Mouse (Mus musculus) forebrain, embryonic 15.5 days (tissue): ENCODE data around the gene Tmem115. TPM values are rescaled to one million over a fixed set of nuclear protein-coding genes. Genes with fewer than 3 reads are reported as not detected.

Source experiments
- ATAC-seq: fragments of 200-750 bp; cut with Nextera tagmentation; replicated peaks from 2 replicates; pipeline ENCODE4 v1.8.0; 2017; ENCODE audit warnings: mild to moderate bottlenecking, moderate TSS enrichment, moderate library complexity
- H3K27ac ChIP-seq: fragments of 300-500 bp; sonication (generic); replicated peaks from 2 replicates; pipeline ENCODE4 v1.5.1; 2015; ENCODE audit warnings: mild to moderate bottlenecking, inconsistent platforms
- H3K27me3 ChIP-seq: fragments of 300-500 bp; sonication (generic); 2 replicates; pipeline ENCODE4 v1.6.1; 2015; ENCODE audit warnings: inconsistent platforms
- H3K36me3 ChIP-seq: fragments of 300-500 bp; sonication (generic); 2 replicates; pipeline ENCODE4 v1.6.1; 2015; ENCODE audit warnings: mild to moderate bottlenecking, inconsistent platforms
- H3K4me1 ChIP-seq: fragments of 300-500 bp; sonication (generic); 2 replicates; pipeline ENCODE4 v1.6.1; 2015; ENCODE audit warnings: inconsistent platforms
- H3K4me2 ChIP-seq: fragments of 300-500 bp; sonication (generic); replicated peaks from 2 replicates; pipeline ENCODE4 v1.6.1; 2015; ENCODE audit warnings: mild to moderate bottlenecking, inconsistent platforms
- H3K4me3 ChIP-seq: fragments of 300-500 bp; sonication (generic); 2 replicates; pipeline ENCODE4 v1.5.1; 2015; ENCODE audit warnings: mild to moderate bottlenecking, inconsistent platforms
- H3K9ac ChIP-seq: fragments of 300-500 bp; sonication (generic); replicated peaks from 2 replicates; pipeline ENCODE4 v1.6.1; 2015; ENCODE audit warnings: mild to moderate bottlenecking, inconsistent platforms
- H3K9me3 ChIP-seq: fragments of 300-500 bp; sonication (generic); 2 replicates; pipeline ENCODE4 v1.6.1; 2016; ENCODE audit warnings: inconsistent platforms
- WGBS: fragments of 180-500 bp; shearing (Covaris S2); methylation state at CpG from one replicate; pipeline ENCODE4 v1.1.7; 2015; ENCODE audit warnings: mixed read lengths; 5-methylcytosine and 5-hydroxymethylcytosine counted together
- polyA plus RNA-seq: library from polyadenylated mRNA; unstranded; fragments of >200 nt; fragmentation: Nextera tagmentation; extraction: Ambion mirVana; gene quantifications from 2 replicates; pipeline ENCODE4 v1.2.1, GENCODE M21; 2015

Tmem115 gene
- polyA plus RNA-seq, 1 experiment from 2014 or later = 45.8 TPM

- H3K4me1 ChIP-seq = peaks cover 51% of the 10 kb centered on the region
These were observed 28.8 kb upstream of the Tmem115 start for GRCm38 (mm10) chr9:107504662-107505537.

GRCm38 (mm10) chr9:107508266-107508665 is 25.5 kb upstream of the Tmem115 start:
- H3K4me3 ChIP-seq = no peak overlapping the region
- H3K4me1 ChIP-seq = peaks cover 65% of the 10 kb centered on the region
- ATAC-seq = peak; percentile 49
- peak overlapping the region; percentile 70 for H3K27ac ChIP-seq
- 34% methylated on average over 10 of the region's 10 CpGs for WGBS
- no peaks in the 10 kb centered on the region for H3K9me3 ChIP-seq
- peak overlapping the region; percentile 18; the same call in 1 of the 2 replicates for H3K4me2 ChIP-seq
- no peak overlapping the region for H3K9ac ChIP-seq
- H3K27me3 ChIP-seq = no peaks in the 10 kb centered on the region
- no peaks in the 10 kb centered on the region for H3K36me3 ChIP-seq

More at GRCm38 (mm10) chr9:107504662-107505537, 28.8 kb upstream of the Tmem115 start:
- ATAC-seq = peak; percentile 21; the same call in 1 of the 2 replicates
- peak overlapping the region; percentile 67 for H3K27ac ChIP-seq
- H3K4me3 ChIP-seq = no peak overlapping the region
- WGBS = 41% methylated on average over 19 of the region's 19 CpGs
- no peaks in the 10 kb centered on the region for H3K9me3 ChIP-seq
- H3K4me2 ChIP-seq = no peak overlapping the region
- H3K9ac ChIP-seq = no peak overlapping the region
- H3K27me3 ChIP-seq = no peaks in the 10 kb centered on the region
- H3K36me3 ChIP-seq = no peaks in the 10 kb centered on the region

GRCm38 (mm10) chr9:107510384-107511100 is 23.2 kb upstream of the Tmem115 start:
- 79% methylated on average over 14 of the region's 14 CpGs for WGBS
- H3K36me3 ChIP-seq = no peaks in the 10 kb centered on the region
- no peak overlapping the region for H3K9ac ChIP-seq
- H3K4me2 ChIP-seq = no peak overlapping the region
- peaks cover 51% of the 10 kb centered on the region for H3K4me1 ChIP-seq
- H3K27me3 ChIP-seq = no peaks in the 10 kb centered on the region
- no peaks in the 10 kb centered on the region for H3K9me3 ChIP-seq
- no peak for ATAC-seq
- H3K4me3 ChIP-seq = no peak overlapping the region
- H3K27ac ChIP-seq = no peak overlapping the region

DNA sequence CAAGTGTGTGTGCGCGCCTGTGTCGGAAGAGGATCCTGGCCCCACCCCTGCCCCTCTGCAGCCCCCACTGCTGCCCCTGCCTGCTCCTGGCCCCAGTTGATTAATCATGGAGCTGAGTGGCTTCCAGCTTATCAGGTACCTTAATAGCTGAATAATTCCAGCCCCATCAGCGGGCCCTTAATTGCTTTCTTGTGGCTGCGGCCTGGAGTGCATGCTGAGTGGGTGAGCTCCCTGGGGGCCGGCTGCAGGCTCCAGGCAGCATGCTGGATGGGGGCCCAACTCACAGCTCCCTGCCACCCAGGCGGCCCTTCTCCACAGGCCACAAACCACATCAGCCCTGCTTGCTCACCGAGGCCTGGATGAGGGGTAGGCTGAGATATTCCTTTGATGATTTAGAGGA is 22.3 kb upstream of the Tmem115 start:
- Histone ChIP-seq H3K27ac (peak overlapping the region; percentile 19; the same call in 1 of the 2 replicates), H3K4me3 (no peak overlapping the region), H3K27me3 (no peaks in the 10 kb centered on the region), H3K4me1 (peaks cover 42% of the 10 kb centered on the region), H3K9ac (no peak overlapping the region), H3K9me3 (no peaks in the 10 kb centered on the region), H3K36me3 (no peaks in the 10 kb centered on the region), H3K4me2 (no peak overlapping the region)
- ATAC-seq = no peak
- WGBS = 37% methylated on average over 8 of the region's 8 CpGs

DNA sequence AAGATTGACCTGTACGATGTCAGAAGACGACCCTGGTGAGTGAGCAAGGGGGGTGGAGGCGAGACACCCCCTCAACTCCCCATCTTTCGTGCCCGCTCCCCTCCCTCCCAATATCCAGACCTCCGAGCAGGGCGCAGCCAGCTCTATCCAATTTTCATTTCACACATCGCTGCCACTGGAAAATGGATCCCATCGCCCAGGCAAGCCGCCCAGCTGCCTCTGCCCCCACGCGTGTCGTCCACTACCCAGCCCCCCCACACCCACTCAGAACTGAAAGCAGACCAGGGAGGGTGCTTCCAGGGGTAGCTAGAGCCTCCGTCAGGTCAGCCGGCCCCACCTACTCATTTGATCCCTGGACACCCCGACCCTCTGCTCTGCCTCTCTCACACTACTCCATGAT is 21.4 kb upstream of the Tmem115 start:
- Histone ChIP-seq H3K9ac (no peak overlapping the region), H3K4me1 (peaks cover 33% of the 10 kb centered on the region), H3K4me3 (no peak overlapping the region), H3K36me3 (no peaks in the 10 kb centered on the region), H3K27ac (peak overlapping the region; percentile 19; the same call in 1 of the 2 replicates), H3K4me2 (no peak overlapping the region), H3K27me3 (no peaks in the 10 kb centered on the region), H3K9me3 (no peaks in the 10 kb centered on the region)
- ATAC-seq = no peak
- 47% methylated on average over 16 of the region's 16 CpGs for WGBS

- Histone ChIP-seq H3K27me3 (no peaks in the 10 kb centered on the region), H3K4me3 (no peak overlapping the region), H3K36me3 (no peaks in the 10 kb centered on the region), H3K9ac (no peak overlapping the region), H3K9me3 (no peaks in the 10 kb centered on the region), H3K4me1 (peaks cover 16% of the 10 kb centered on the region), H3K27ac (no peak overlapping the region), H3K4me2 (no peak overlapping the region)
- WGBS = 28% methylated on average over 14 of the region's 14 CpGs
- ATAC-seq = peak; percentile 55
These were observed 19.3 kb upstream of the Tmem115 start for GRCm38 (mm10) chr9:107514303-107514955.

DNA sequence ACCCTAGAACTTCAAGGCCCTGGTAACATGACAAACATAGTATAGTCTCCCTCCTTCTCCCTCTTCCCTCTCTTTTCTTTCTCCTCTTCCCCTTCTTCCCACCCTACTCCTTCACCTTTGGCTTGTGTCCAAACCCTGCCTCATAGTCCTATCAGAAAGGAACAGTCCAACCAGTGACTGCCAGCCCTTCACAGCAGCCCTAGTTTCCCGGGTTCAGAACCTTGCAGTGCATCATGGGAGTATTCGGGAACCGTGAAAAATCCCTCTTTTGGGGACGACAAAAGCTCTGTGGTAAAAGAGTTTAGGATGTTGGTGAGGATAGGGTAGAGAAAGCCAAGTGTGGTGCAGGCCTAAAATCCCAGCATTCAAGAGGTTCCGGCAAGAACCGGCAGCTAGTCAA is 13.4 kb upstream of the Tmem115 start:
- no peaks in the 10 kb centered on the region for H3K9me3 ChIP-seq
- peaks cover 5% of the 10 kb centered on the region for H3K4me1 ChIP-seq
- H3K27me3 ChIP-seq = peaks cover 4% of the 10 kb centered on the region; the same call in 1 of the 2 replicates
- WGBS = 38% methylated on average over 6 of the region's 6 CpGs
- H3K27ac ChIP-seq = no peak overlapping the region
- H3K4me3 ChIP-seq = no peak overlapping the region
- no peak for ATAC-seq
- no peak overlapping the region for H3K4me2 ChIP-seq
- H3K36me3 ChIP-seq = no peaks in the 10 kb centered on the region
- no peak overlapping the region for H3K9ac ChIP-seq

DNA sequence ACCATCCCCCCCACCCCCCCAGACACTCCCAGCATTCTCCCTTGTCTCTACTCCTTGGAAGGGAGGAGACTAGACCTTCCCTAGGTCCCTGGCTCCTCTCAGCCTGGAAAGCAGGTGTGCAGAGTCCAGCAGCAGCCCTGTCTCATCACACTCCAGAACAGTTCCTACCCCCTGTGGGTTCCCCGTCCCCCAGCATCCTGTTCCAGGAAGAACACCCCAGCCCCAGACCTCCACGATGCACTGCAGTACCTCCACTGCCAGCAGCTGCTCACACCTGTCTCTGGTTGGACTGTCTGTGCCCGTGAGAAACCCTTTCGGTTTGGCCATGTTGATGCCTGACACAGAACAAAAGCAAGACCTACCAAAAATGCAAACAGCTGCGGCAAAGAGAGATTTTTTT is 12.6 kb upstream of the Tmem115 start:
- no peaks in the 10 kb centered on the region for H3K9me3 ChIP-seq
- peaks cover 5% of the 10 kb centered on the region for H3K4me1 ChIP-seq
- H3K27me3 ChIP-seq = peaks cover 13% of the 10 kb centered on the region; the same call in 1 of the 2 replicates
- ATAC-seq = no peak
- H3K9ac ChIP-seq = no peak overlapping the region
- WGBS = 56% methylated on average over 5 of the region's 5 CpGs
- no peak overlapping the region for H3K27ac ChIP-seq
- no peak overlapping the region for H3K4me2 ChIP-seq
- no peak overlapping the region for H3K4me3 ChIP-seq
- H3K36me3 ChIP-seq = no peaks in the 10 kb centered on the region

DNA sequence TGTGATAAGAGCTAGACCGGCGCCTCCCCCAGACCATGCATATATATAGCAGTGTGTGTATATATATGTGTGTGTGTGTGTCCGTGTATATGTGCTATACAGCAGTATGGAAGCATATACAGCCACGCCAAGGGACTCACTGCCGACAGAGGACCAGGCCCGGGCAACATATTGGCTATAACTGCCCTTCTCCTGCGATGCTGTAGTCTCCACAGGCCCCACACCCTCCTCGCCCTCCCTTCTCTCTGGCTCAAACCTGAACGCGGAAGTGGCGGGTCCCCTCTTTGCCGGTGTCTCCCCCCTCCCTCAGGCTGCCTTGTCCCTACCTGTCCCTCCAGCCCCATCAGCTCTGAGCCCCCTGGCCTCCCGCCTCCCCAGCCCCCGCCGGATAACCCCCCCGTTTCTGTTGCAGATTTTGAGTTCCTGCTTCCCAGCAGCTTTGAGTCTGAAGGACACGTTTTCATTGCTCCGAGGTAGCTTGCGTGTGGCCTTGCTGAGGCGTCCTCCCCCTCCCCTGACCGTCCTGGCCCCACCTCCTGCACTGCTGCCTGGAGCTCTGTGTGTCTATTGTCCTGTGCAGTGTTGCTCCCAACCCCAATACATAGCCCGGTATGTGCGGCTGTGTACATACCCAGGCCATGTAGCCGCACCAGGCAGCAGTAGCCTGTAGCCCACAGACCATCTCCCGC is 11.9 kb upstream of the Tmem115 start:
- ATAC-seq = peak; percentile 27; the same call in 1 of the 2 replicates
- H3K36me3 ChIP-seq = no peaks in the 10 kb centered on the region
- WGBS = 22% methylated on average over 25 of the region's 25 CpGs
- H3K4me1 ChIP-seq = peaks cover 11% of the 10 kb centered on the region
- peaks cover 19% of the 10 kb centered on the region; the same call in 1 of the 2 replicates for H3K27me3 ChIP-seq
- 0 out of 2 replicates have a peak overlapping the region, but pooled peaks have one; percentile 4 for H3K4me2 ChIP-seq
- H3K9ac ChIP-seq = 0 out of 2 replicates have a peak overlapping the region, but pooled peaks have one; percentile 3
- H3K9me3 ChIP-seq = no peaks in the 10 kb centered on the region
- no peak overlapping the region for H3K4me3 ChIP-seq
- H3K27ac ChIP-seq = no peak overlapping the region

DNA sequence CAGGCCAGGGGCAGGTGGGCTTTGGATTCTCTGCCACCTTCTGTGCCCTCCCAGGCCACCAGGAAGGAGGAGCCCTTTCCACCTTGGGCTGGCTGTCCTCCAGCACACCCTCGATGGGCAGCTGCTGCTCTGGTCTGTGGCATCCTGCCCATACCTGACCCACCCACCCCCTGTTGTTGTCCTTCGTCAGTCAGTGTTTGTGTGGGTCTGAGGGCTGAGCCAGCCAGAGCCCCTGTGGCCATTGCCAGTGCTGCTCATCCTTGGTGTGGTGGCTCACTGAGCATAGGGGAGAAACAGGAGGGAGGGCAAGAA is 11.4 kb upstream of the Tmem115 start:
- no peaks in the 10 kb centered on the region for H3K9me3 ChIP-seq
- H3K9ac ChIP-seq = 0 out of 2 replicates have a peak overlapping the region, but pooled peaks have one; percentile 3
- ATAC-seq = no peak
- WGBS = 20% methylated on average over 2 of the region's 2 CpGs
- H3K4me1 ChIP-seq = peaks cover 15% of the 10 kb centered on the region
- no peaks in the 10 kb centered on the region for H3K36me3 ChIP-seq
- H3K4me2 ChIP-seq = no peak overlapping the region
- H3K27me3 ChIP-seq = peaks cover 23% of the 10 kb centered on the region; the same call in 1 of the 2 replicates
- H3K4me3 ChIP-seq = no peak overlapping the region
- no peak overlapping the region for H3K27ac ChIP-seq

DNA sequence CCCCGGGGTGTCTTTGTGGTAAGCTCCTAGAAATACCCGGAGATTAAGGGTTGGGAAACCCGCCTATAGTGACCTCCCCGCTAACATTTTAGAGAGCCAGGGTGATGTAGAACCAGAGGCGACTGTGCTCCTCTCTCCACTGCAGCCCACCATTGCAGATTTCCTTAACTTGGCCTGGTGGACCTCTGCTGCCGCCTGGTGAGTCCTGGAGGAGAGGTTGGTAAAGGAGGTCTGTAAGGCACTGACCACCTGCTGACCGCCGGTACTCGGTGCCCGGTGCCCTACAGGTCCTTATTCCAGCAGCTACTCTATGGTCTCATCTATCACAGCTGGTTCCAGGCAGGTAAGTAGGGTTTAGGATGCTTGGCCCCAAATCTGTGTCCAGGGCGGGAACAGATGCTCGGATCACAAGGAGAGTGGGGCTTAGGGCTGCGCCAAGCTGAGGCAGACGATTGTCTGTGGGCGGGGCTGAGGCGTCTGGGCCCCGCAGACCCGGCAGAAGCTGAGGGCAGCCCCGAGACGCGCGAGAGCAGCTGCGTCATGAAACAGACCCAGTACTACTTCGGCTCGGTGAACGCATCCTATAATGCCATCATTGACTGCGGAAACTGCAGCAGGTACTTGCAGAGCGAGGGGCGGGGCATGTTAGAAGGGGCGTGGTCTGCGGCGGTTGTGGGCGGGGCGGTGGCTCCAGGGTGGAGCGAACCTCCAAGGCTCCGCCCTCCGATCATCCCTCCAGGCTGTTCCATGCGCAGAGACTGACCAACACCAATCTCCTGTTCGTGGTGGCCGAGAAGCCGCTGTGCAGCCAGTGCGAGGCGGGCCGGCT is 7.3 kb upstream of the Tmem115 start:
- Histone ChIP-seq H3K4me3 (peak overlapping the region; percentile 25), H3K36me3 (no peaks in the 10 kb centered on the region), H3K4me2 (peak overlapping the region; percentile 31), H3K27ac (no peak overlapping the region), H3K4me1 (peaks cover 15% of the 10 kb centered on the region), H3K9ac (no peak overlapping the region), H3K27me3 (peaks cover 25% of the 10 kb centered on the region; the same call in 1 of the 2 replicates), H3K9me3 (no peaks in the 10 kb centered on the region)
- ATAC-seq = peak; percentile 54
- 5% methylated on average over 44 of the region's 44 CpGs for WGBS
